Mouse (Mus musculus) ES-E14 (cell line): ENCODE measurements at regions not wholly inside any gene's neighbourhood (a gene's known extent, or its start where the extent isn't known, plus 50 kb on each side); places are given as distances from the start of the nearest gene placed in this dataset.
"Not testable (repeated sequence)": the region's sequence is repeated elsewhere in the genome, so short reads cannot be mapped to it uniquely, and the experiment has no call there.

Source experiments
- MAFK ChIP-seq: IDR thresholded peaks from 2 replicates; pipeline ENCODE4 v1.6.1; 2014; ENCODE audit warnings: mild to moderate bottlenecking, low read depth, low read length, inconsistent platforms; ENCODE audit not compliant: insufficient read depth
- ZC3H11A ChIP-seq: IDR thresholded peaks from 2 replicates; pipeline ENCODE4 v1.6.1; 2012; ENCODE audit warnings: low read depth, mild to moderate bottlenecking, inconsistent platforms, low read length, borderline replicate concordance
- ZNF384 ChIP-seq: IDR thresholded peaks from 2 replicates; pipeline ENCODE4 v1.6.1; 2012; ENCODE audit warnings: low read depth, low read length, inconsistent platforms

- TF ChIP-seq MAFK, ZC3H11A, ZNF384: not testable (repeated sequence)
These were observed 216.8 kb downstream of the Mat2b start for GRCm38 (mm10) chr11:40478171-40478570.
